Mouse (Mus musculus): ENCODE measurements around the gene Cdk15.

The Cdk15 gene

GRCm38 (mm10) chr1:59321880-59322836 is 65.5 kb downstream of the Cdk15 start:
- no peak for DNase-seq (ENCODE audit: low spot score in 2 of 2)

DNA sequence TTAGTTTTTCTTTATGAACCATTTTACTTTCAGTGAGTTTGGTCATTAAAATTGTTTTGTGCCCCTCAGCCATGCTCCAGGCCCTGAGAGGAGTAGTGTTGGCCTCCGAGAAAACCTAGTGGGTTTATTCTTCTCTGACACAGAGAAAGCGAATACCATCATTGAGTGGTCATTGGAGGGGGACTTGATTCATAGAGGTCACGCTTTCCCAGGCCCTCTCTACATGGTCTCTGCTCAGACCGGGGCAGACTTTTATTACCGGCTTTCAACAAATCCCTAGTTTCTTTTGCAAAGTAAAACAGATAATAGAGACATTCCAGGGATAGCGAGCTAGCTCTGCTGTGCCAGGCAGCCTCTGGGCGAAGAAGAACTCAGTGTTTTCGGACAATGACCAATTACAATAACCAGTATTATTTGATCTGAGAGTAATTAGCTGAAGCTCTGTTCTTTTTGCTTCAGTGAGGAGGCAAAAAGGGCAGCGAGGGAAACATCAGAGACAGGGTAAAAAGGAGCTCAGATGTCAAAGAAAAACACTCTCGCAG is 70.2 kb downstream of the Cdk15 start:
- no peak for DNase-seq (ENCODE audit: low spot score in 2 of 2)

- no peak for DNase-seq (ENCODE audit: low spot score in 2 of 2)
Observed at GRCm38 (mm10) chr1:59332737-59333385, 76.2 kb downstream of the Cdk15 start.

DNA sequence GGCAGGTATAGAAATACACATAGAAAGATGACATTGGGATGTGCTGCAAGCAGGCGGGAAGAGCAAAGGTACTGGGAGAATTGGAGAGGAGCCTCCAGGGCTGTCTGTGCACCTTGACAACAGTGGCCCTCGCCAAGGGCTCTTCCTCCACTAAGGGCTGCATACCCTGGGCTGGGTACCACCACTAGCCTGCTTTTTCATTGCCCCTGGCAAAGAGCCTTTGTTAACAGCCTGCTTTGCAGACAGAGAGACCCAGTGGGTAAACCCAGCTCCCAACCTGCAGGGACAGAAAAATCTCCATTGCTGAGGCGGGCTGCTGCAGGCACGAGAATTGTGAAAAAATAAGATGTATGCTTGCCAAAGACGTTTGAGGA is 76.7 kb downstream of the Cdk15 start:
- DNase-seq (ENCODE audit: low spot score in 2 of 2), result no peak

- DNase-seq (ENCODE audit: low spot score in 2 of 2), result no peak
Observed at GRCm38 (mm10) chr1:59333860-59334561, 77.3 kb downstream of the Cdk15 start.

GRCm38 (mm10) chr1:59334562-59334890 is 77.8 kb downstream of the Cdk15 start:
- no peak for DNase-seq (ENCODE audit: low spot score in 2 of 2)

GRCm38 (mm10) chr1:59336256-59336655 is 79.5 kb downstream of the Cdk15 start:
- no peak for DNase-seq (ENCODE audit: low spot score in 2 of 2)

GRCm38 (mm10) chr1:59340814-59341588 is 84.3 kb downstream of the Cdk15 start:
- no peak for DNase-seq (ENCODE audit: low spot score in 2 of 2)

DNA sequence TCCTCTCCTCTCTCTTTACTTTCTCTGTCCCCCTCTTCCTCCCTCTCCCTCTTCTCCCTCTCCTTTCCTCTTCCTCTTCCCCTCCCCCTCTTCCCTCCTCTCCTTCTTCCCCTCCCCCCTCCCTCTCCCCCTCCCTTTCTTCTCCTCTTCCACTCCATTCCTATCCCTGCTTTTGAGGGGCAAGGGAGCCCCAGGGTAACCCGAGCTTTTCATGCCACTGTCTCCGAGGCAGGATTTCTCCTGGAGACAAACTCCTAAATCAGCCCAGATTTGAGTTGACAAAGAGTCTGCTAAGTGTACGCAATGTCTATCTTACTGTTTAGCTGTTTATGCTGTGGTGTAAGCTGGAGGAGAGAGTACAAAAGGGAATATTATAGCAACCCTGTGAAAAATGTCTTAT is 85.0 kb downstream of the Cdk15 start:
- DNase-seq (ENCODE audit: low spot score in 2 of 2), result no peak

DNA sequence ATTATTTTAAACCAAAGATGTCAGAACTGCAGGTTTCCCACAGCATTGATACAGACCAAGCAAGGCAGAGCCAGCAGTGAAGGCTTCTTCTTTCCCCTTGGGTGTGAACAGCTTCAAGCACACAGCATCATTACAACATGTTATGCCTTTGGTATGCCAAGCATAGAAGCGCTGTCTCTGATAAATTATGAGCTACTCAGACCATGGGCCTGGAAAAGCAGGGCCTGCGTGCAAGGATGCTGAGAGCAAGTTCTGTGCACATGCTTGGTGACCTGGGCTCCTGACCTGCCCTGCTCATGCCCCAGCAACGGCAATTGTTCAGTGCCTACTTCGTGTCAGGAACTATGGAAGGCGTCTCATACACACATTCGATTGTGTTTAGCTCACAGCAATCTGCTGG is 85.4 kb downstream of the Cdk15 start:
- DNase-seq (ENCODE audit: low spot score in 2 of 2), result no peak

DNA sequence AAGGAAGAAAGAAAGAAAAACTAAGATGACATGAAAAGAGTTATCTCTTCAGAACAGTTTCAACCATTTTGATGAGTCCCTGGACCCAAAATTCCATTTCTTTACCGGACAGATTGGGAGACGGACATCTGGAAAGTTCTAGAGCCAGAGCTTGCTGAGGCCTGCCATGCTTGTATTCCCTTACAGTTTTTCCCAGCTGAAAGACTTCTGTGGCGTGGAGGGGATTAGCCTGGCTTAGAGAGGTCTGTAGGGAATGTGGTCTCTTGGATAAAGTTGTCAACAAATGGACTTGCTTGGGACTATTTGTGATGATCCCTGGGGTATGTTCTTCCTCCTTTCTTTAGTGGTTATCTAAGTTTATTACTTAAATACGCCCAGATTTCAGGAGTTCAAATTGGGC is 96.0 kb downstream of the Cdk15 start:
- no peak for DNase-seq (ENCODE audit: low spot score in 2 of 2)

- DNase-seq (ENCODE audit: low spot score in 2 of 2), result no peak
Observed at GRCm38 (mm10) chr1:59355440-59355839, 98.7 kb downstream of the Cdk15 start.

DNA sequence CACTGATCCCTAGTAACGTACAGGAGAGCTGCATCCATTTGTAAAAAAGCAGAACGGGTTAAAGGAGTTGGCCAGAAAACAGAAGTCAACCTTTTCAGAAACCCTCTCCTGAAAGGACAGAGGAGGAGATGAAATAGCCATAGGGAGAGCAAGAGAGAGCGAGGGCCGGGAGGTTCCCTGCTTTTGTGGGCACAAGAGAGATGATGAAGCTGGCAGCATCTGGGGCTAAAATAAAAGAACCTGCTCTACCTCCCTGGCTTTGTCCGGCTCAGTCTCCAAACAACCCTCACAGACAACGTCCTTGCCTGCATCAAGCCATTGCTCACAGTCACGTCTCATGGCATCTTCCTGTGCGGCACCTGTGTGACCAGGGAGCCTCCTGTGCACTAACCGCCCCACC is 102.4 kb downstream of the Cdk15 start:
- no peak for DNase-seq (ENCODE audit: low spot score in 2 of 2)

GRCm38 (mm10) chr1:59360834-59361233 is 104.1 kb downstream of the Cdk15 start:
- DNase-seq (ENCODE audit: low spot score in 2 of 2), result no peak

DNA sequence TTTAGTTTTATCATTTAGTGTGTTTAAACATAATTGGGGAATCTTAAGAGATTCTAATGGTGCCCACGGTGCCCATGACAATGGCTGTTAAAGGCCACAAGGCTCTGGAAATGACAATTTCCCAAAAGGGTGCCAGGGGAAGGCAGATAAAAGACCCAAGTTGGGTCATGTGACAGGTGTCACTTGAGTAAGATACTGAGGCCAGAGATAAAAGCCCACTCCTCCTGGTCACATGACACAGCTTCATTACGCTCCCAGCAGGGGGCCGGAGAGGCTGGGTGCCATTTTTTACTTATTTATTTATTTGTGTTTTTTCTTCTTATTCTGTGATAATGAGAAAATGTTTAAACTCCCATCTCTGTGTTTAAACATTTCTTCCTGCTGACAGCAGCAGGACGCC is 104.8 kb downstream of the Cdk15 start:
- DNase-seq (ENCODE audit: low spot score in 2 of 2), result no peak

DNA sequence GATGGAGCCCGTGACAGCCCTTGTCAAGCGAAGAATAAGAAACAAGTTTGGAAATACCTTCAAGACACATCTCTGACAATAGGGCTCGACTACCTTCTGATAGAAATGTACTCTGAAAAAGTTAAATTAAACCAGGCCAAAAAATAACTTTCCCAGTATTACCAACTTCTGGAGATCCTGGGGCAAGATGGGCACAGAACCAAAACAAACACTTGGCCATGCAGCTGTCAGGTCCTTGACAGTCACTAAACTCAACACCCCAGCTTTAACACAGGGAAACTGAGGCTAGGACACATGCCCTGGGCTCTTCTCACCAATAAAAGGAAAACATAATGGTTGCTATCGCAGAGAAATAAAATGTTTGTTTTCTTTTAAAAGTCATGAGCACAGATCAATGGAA is 105.3 kb downstream of the Cdk15 start:
- DNase-seq (ENCODE audit: low spot score in 2 of 2), result no peak

DNA sequence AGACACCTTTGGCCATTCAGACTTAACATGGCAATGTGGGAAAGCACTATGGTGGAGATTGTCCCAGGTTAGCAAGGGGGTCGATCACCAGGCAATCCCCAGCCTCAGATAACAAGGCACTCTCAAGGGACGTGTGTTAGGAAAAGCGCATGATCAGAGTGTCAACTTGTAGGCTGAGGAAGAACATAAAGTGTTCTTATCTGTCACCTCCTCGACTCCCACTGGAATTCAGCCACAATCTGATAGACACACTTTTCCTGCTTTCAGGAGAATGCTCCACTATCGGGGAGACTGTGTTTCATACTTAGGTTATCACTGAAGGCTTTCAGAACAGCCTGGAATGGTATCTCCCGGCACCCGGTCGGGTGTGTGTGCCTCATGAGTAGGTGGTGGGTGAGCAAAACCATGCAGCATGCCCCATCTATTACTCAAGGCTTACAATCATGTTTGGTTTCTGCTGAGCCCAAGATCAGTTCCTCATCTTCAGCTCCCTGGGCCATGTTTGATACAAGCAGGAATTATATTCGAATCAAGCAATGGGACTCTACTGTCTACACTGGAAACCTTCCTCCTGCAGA is 107.8 kb downstream of the Cdk15 start:
- no peak for DNase-seq (ENCODE audit: low spot score in 2 of 2)

DNA sequence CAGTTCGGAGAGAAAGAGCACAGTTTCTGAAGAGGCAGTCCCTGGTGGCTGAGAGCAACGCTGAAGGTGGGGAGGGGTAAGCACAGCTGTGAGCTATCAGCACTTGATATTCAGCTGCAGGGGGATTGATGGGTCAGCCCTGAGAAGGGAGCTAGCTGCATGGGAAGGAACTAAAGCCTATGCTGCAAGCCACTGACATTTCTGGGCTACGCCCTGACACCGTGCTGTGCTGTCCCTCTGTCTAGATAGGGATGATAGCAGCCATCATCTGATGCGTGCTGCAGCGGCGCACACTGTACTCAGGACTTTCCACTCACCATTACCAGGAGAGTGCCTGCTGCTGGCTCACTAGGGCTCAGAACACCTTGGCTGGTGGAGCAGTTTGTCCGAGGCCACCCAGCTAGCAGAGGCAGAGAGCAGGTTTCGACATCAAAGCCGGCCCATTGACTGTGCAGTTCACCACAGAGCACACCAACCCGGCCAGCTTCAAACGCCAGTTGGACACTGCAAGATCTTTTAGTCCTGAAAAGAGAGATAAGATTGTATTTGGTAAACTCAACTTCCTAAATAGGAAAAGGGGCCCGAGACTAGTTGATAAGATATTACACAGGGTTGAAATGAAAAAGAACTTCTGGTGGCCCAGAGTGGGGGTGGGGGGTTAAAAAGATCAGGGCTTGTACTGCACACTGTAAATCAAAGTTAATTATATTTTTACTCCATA is 111.4 kb downstream of the Cdk15 start:
- no peak for DNase-seq (ENCODE audit: low spot score in 2 of 2)

GRCm38 (mm10) chr1:59368649-59369319 is 112.1 kb downstream of the Cdk15 start:
- DNase-seq (ENCODE audit: low spot score in 2 of 2), result no peak

- DNase-seq (ENCODE audit: low spot score in 2 of 2), result no peak
Observed at GRCm38 (mm10) chr1:59369320-59369685, 112.6 kb downstream of the Cdk15 start.

Measured in spleen, postnatal 10 days (tissue).